Mouse (Mus musculus) layer of hippocampus, adult 6 months (tissue): ENCODE measurements around the gene Zfp605. TPM values are rescaled to one million over a fixed set of nuclear protein-coding genes. Genes with fewer than 3 reads are reported as not detected.

ENCODE experiments used
- long read RNA-seq, 2 experiments: library from polyadenylated mRNA; unstranded; transcript quantifications; one replicate each; pipeline ENCODE4 v2.0.0; 2019 to 2020
- polyA plus RNA-seq: library from polyadenylated mRNA; unstranded; fragments of <200 nt; fragmentation: Nextera tagmentation; gene quantifications from 2 replicates; pipeline ENCODE4 v1.2.3, GENCODE M21; 2021

Zfp605 gene
- 5.4 and 6.1 TPM in 2 replicates for polyA plus RNA-seq
- long read RNA-seq, experiment 1, transcript Zfp605-202 (5 exons, 3,158 nt), result major isoform, 7 of 8 reads
- long read RNA-seq, experiment 1, partial matches to known transcripts, result 0 of 8 reads
- long read RNA-seq, experiment 1, other reads (novel, unspliced or antisense), result 1 of 8 reads
- long read RNA-seq, experiment 2, transcript Zfp605-202 (5 exons, 3,158 nt), result major isoform, 26 of 33 reads
- long read RNA-seq, experiment 2, partial matches to known transcripts, result 0 of 33 reads
- long read RNA-seq, experiment 2, other reads (novel, unspliced or antisense), result 5 of 33 reads

DNA sequence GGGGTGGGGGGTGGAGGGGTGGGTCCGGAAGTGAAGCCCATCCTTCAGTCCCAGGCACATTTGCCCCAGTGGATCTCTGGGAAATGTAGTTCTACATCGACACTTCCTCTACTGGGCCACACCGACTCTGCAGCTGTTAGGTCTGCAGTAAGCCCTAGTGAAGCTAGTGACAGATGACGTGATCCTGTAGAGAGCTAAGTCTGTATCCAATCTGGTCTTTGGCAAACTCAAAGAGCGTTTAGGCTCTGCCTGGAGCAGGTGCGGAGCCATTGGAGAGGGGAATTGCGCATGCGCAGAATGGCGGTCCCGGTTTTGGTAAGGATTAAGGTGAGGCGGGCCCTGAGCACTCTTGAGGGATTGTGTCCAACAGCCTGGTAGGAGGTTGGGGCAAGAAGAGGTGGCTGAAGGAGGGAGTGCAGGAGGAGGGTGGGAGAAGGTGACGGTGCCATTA lies at the start of gene Zfp605:
Gene Zfp605, plus strand, starts transcription at position 102 of the 451 bp plus-strand sequence.

DNA sequence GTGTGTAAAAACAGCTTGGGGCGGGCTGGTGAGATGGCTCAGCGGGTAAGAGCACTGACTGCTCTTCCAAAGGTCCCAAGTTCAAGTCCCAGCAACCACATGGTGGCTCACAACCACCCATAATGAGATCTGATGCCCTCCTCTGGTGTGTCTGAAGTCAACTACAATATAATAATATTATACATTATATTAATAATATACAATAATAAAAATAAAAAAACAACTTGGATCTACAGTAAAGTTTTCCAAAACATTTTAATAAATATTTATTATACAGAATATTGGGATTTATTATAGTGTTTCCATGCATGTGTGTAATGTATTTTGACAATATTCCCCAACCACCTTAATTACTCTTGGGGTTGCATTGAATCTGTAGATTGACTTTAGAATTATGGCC lies 37.5 kb upstream of the Zfp605 start, which contains the start of gene Gm17655:
Gene Gm17655, minus strand, starts transcription at position 101 of the 400 bp plus-strand sequence.

DNA sequence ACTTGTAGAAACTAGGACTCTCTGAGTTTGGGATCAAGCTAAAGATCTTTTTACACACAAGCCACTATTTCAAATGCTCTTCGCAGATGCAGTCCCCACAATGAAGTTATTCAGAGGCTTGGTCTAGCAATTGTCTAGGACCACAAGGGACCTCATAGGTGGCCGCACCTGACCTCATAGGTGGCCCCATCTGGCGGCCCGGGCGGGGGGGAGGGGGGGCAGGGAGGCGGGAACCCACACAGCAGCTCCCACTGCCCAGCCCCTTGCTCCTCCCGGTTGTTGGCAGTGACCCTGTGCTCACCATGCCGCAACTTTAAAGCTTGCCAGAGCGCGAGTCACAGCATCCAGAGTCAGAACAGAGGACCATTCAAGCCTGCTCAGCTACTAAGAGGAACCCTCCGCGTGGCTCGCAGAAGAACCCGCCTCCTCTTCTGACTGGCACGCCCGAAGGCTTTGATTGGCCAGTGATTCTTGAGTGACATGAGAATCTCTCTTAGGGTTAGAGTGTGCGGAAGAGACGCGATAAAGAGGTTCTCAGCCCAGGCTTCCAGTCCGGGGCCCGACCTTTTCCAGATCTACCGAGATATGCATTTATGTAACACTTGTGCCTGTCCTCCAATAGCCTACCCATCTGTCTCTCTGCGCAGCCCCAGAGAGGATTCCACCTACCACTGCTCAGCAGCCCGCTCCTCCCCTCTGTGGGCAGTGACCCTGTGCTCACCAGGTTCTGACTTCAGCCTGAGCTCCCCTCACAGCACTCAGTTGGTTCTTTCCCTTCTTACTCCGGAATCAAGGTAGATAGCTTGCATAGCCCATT lies 15.7 kb upstream of the Zfp605 start, which contains the start of gene Gm35315:
Gene Gm35315, minus strand, starts transcription at position 391 of the 817 bp plus-strand sequence.

GRCm38 (mm10) chr5:110099656-110100580 lies 10.0 kb upstream of the Zfp605 start, which contains the start of gene Plcxd1:
Gene Plcxd1, plus strand, starts transcription at chr5:110099969.

DNA sequence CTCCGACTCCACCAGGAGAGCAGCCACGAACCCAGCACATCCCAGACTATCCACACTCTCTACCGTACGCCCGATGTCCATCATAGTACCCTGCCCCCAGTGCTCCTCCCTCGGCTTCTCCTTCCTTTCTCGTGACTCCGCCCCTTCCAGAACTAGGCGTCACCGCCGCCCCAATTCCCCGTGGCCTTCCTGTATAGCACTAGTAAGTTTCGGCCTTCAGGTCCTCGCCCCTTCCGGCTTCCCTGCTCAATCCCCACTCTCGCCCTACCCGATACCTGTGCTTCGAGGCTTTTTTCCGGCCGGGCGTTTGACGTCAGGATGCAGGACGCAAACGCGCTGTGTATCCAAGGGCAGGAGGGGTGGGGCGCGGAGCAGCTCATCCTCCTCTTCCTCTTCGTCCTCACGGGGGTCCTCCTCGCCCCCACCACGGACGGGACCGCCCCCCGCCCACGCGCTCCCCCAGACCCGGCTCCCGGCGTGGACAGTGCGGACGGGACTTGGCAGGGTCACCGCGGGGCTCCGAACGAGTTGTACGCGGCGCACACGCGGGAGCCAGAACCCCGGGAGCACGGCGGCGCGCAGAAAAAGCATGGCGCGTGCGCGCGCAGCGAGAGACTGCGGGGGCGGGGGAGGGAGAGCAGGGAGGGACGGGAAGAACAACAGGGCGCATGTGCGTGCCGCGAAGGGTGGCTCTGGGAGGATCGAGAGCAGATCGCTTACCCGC lies 2.1 kb upstream of the Zfp605 start, which contains the start of gene Gtpbp6:
Gene Gtpbp6, minus strand, starts transcription at position 617 of the 724 bp plus-strand sequence.

DNA sequence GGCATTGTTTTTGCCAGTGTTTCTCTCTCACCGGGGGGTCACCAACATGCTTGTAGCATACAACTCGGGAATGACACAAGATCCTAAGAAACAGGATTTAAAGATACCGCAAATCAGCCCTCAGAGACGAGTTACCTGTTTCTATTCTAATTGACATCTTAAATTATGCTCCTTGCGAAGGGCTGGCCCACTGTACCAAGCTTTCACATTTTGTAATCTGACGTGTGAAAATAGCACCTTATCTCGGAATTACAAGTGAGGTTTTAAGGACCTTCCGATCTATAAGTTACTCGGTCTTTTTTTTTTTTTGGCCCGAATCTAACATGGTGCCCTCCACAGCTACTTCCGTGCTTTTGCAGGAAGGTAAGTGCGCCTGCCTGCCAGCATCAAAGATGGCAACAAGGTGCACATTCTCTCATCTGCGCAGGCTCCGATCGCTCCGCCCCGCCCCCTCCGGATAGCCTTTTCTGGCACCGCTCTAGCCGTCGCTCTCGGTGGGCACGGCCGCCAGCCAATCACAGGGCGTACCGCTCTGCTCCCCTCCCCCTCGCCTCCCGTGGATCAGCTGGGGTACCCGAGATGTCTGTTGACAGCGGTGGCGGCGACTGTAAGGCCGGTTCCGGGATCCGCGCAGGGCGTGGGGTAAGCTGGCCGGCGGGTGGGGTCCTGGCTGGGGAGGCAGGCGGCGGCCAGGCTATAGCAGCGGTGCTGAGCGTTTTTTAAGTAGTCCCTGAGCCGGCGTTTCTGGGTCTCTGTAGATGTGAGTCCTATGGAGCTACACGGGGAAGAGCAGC lies 25.6 kb downstream of the Zfp605 start, which contains the start of gene Chfr:
Gene Chfr, plus strand, starts transcription at position 550 of the 794 bp plus-strand sequence.

DNA sequence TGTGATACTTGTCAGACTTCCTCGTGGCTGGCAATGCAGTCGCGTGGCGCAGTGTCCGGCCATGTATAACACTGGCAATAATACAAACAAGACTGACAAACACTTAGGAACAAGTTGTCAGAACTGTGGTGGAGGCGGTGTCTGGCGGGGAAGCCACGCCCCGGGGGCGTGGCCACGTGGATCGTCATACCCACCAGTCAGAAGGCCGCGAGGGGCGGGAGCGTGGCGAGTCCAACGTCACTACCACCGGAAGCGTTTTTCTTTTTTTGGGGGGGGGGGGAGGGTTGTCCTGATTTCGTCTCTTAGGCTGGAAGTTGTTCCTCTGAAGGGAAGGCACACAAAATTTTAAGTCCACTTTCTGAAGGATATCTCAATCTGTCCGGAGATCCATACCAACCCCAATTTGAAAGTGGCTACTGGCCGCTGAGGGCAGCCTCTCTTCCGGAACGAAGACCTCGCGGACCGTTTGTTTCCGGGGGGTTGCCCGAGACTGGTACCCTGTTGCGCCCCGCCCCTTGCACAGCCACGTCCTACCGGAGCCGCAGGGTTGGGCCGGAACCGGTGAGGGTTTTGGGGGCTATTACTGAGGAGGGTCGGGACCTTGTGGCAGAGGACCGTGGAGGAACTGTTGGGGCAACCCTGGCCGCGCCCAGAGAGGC lies 66.6 kb downstream of the Zfp605 start, which contains the start of gene Golga3:
Gene Golga3, plus strand, starts transcription at position 340 of the 659 bp plus-strand sequence.

Other genes starting within 250 kb of the Zfp605 start
- 9.4 and 10.8 TPM in 2 replicates for gene Gm15446, start 186.7 kb upstream of the Zfp605 start, polyA plus RNA-seq
- 18.3 and 20.3 TPM in 2 replicates for gene Zfp932, start 113.6 kb upstream of the Zfp605 start, polyA plus RNA-seq
- gene Gm17655, start 37.6 kb upstream of the Zfp605 start, polyA plus RNA-seq, result 1.8 and 2.5 TPM in 2 replicates
- 0.14 and 0.18 TPM in 2 replicates for gene Gm35315, start 15.7 kb upstream of the Zfp605 start, polyA plus RNA-seq
- 2.2 and 2.3 TPM in 2 replicates for gene Plcxd1, start 10.1 kb upstream of the Zfp605 start, polyA plus RNA-seq
- 32.6 and 39.1 TPM in 2 replicates for gene Gtpbp6, start 1.9 kb upstream of the Zfp605 start, polyA plus RNA-seq
- gene Chfr, start 25.8 kb downstream of the Zfp605 start, polyA plus RNA-seq, result 12.9 and 14.5 TPM in 2 replicates
- 10.3 and 10.9 TPM in 2 replicates for gene Golga3, start 66.6 kb downstream of the Zfp605 start, polyA plus RNA-seq
- gene Ankle2, start 120.9 kb downstream of the Zfp605 start, polyA plus RNA-seq, result 10.8 and 13.0 TPM in 2 replicates
- 66.1 and 70.1 TPM in 2 replicates for gene Pgam5, start 159.8 kb downstream of the Zfp605 start, polyA plus RNA-seq
- 24.7 and 28.2 TPM in 2 replicates for gene Pxmp2, start 176.1 kb downstream of the Zfp605 start, polyA plus RNA-seq
- gene Pole, start 176.2 kb downstream of the Zfp605 start, polyA plus RNA-seq, result 0.65 and 0.82 TPM in 2 replicates
- 0.09 and 0.11 TPM in 2 replicates for gene P2rx2, start 233.1 kb downstream of the Zfp605 start, polyA plus RNA-seq
- gene Lrcol1, start 234.6 kb downstream of the Zfp605 start, polyA plus RNA-seq, result not detected in 2 replicates